Comparison of ENCODE assay signal across 10 mouse cellular contexts in the genomic region with DNA sequence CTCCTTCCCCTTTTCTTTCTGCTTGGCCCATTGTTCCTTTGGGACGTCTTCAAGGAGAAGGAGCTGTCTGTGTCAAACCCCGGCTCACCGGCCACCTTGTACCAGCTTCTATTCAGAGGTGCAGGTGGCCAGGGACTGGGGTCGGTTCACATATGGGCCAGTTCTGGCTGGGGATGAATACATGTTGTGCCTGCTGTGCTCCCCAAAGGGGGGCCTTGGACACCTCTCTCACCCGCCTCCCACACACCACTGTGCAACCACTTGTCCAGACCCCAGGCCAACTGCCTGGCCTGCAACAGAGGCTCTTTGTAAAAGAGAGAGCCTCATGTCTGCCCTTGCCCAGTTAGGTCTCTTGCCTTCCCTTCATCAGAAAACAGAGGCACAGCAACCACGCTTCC.
DNase-seq lines count a peak whose midpoint lies in the region; ATAC-seq and TF ChIP-seq lines count a peak whose summit lies in the region.
"Had no signal": no experiment of that assay in that cellular context is flagged by ENCODE, and none has a peak within 500 bp of the region (broad histone marks: within the 10 kb centered on the region; RNA-seq: fewer than 3 reads in every experiment).

No protein-coding gene starts in this region.

- H3K36me3 ChIP-seq in hindbrain, embryonic 10.5 days, result peaks cover 12% of the 10 kb centered on the region; the same call in 1 of the 2 replicates
- no peaks in the 10 kb centered on the region for H3K36me3 ChIP-seq in hindbrain, embryonic 14.5 days (replicated peaks; ENCODE audit: control insufficient read depth, insufficient read depth)
- peaks cover 67% of the 10 kb centered on the region for H3K36me3 ChIP-seq in lung, embryonic 15.5 days
- H3K36me3 ChIP-seq in intestine, embryonic 15.5 days, result peaks cover 7% of the 10 kb centered on the region
- peaks cover 10% of the 10 kb centered on the region; the same call in 1 of the 2 replicates for H3K36me3 ChIP-seq in stomach, postnatal 0 days (ENCODE audit: control insufficient read depth, insufficient read depth, low read length)
- H3K36me3 ChIP-seq: forebrain, embryonic 10.5 days had no signal

- no peak overlapping the region for H3K4me2 ChIP-seq in hindbrain, embryonic 14.5 days (replicated peaks)
- H3K4me2 ChIP-seq in lung, embryonic 15.5 days, result no peak overlapping the region
- H3K4me2 ChIP-seq in intestine, embryonic 15.5 days (replicated peaks), result no peak overlapping the region
- no peak overlapping the region for H3K4me2 ChIP-seq in stomach, postnatal 0 days (replicated peaks; ENCODE audit: low read depth)
- H3K4me2 ChIP-seq: heart, embryonic 13.5 days had no signal

- 58% methylated on average over 6 of the region's 6 CpGs for WGBS in hindbrain, embryonic 10.5 days
- 75% methylated on average over 6 of the region's 6 CpGs for WGBS in hindbrain, embryonic 14.5 days
- WGBS in lung, embryonic 15.5 days, result 61% methylated on average over 6 of the region's 6 CpGs
- 71% methylated on average over 6 of the region's 6 CpGs for WGBS in intestine, embryonic 15.5 days
- 60% methylated on average over 6 of the region's 6 CpGs for WGBS in stomach, postnatal 0 days

- DNase-seq in hindbrain, embryonic 10.5 days (ENCODE audit: low spot score), result no peak
- no peak for DNase-seq in hindbrain, embryonic 14.5 days (ENCODE audit: low spot score)
- no peak for DNase-seq in lung, adult 18-20 months
- no peak for DNase-seq in stomach, postnatal 0 days (ENCODE audit: low spot score)
- no peak for DNase-seq in adrenal gland, postnatal 25 days

- no peak overlapping the region for H3K4me3 ChIP-seq in hindbrain, embryonic 10.5 days
- no peak overlapping the region for H3K4me3 ChIP-seq in hindbrain, embryonic 14.5 days (replicated peaks; ENCODE audit: low read length)
- H3K4me3 ChIP-seq in lung, embryonic 15.5 days, result no peak overlapping the region
- H3K4me3 ChIP-seq in intestine, embryonic 15.5 days (replicated peaks), result no peak overlapping the region
- no peak overlapping the region for H3K4me3 ChIP-seq in stomach, postnatal 0 days (ENCODE audit: low read depth, low read length)
- H3K4me3 ChIP-seq: forebrain, embryonic 10.5 days; heart, embryonic 13.5 days; megakaryocyte, embryonic 14.5 days had no signal

- no peak for ATAC-seq in hindbrain, embryonic 14.5 days (ENCODE audit: low FRiP score)
- peak; percentile 12; the same call in 1 of the 2 replicates for ATAC-seq in lung, embryonic 15.5 days (ENCODE audit: borderline replicate concordance, extremely low read depth, low FRiP score, low TSS enrichment)
- peak; percentile 58; the same call in 1 of the 2 replicates for ATAC-seq in intestine, embryonic 15.5 days
- ATAC-seq in stomach, postnatal 0 days (ENCODE audit: low FRiP score, low TSS enrichment), result no peak; the same call in 1 of the 2 replicates

- H3K27ac ChIP-seq in hindbrain, embryonic 10.5 days, result peak overlapping the region; percentile 41; the same call in 1 of the 2 replicates
- no peak overlapping the region for H3K27ac ChIP-seq in hindbrain, embryonic 14.5 days
- H3K27ac ChIP-seq in lung, embryonic 15.5 days, result peak overlapping the region; percentile 44
- peak overlapping the region; percentile 75; the same call in 1 of the 2 replicates for H3K27ac ChIP-seq in intestine, embryonic 15.5 days
- H3K27ac ChIP-seq in stomach, postnatal 0 days (replicated peaks), result peak overlapping the region; percentile 56
- H3K27ac ChIP-seq: forebrain, embryonic 10.5 days; heart, embryonic 13.5 days had no signal

- H3K27me3 ChIP-seq in hindbrain, embryonic 10.5 days (ENCODE audit: insufficient read depth, poor library complexity, severe bottlenecking), result no peaks in the 10 kb centered on the region
- no peaks in the 10 kb centered on the region for H3K27me3 ChIP-seq in hindbrain, embryonic 14.5 days (ENCODE audit: control insufficient read depth, insufficient read depth, low read length)
- H3K27me3 ChIP-seq in lung, embryonic 15.5 days, result no peaks in the 10 kb centered on the region
- no peaks in the 10 kb centered on the region for H3K27me3 ChIP-seq in intestine, embryonic 15.5 days (replicated peaks)
- no peaks in the 10 kb centered on the region for H3K27me3 ChIP-seq in stomach, postnatal 0 days (ENCODE audit: control insufficient read depth, insufficient read depth, low read length)
- H3K27me3 ChIP-seq: heart, embryonic 13.5 days had no signal

- no peak overlapping the region for H3K9ac ChIP-seq in hindbrain, embryonic 14.5 days
- no peak overlapping the region for H3K9ac ChIP-seq in lung, embryonic 15.5 days
- no peak overlapping the region for H3K9ac ChIP-seq in intestine, embryonic 15.5 days
- H3K9ac ChIP-seq in stomach, postnatal 0 days (ENCODE audit: low read length), result no peak overlapping the region
- H3K9ac ChIP-seq: heart, embryonic 13.5 days had no signal

- peaks cover 31% of the 10 kb centered on the region for H3K4me1 ChIP-seq in hindbrain, embryonic 10.5 days (replicated peaks)
- peaks cover 8% of the 10 kb centered on the region; the same call in 1 of the 2 replicates for H3K4me1 ChIP-seq in hindbrain, embryonic 14.5 days (replicated peaks; ENCODE audit: control insufficient read depth, insufficient read depth, low read length)
- H3K4me1 ChIP-seq in lung, embryonic 15.5 days, result peaks cover 23% of the 10 kb centered on the region
- peaks cover 14% of the 10 kb centered on the region for H3K4me1 ChIP-seq in intestine, embryonic 15.5 days (replicated peaks)
- H3K4me1 ChIP-seq in stomach, postnatal 0 days (replicated peaks; ENCODE audit: control insufficient read depth, insufficient read depth), result 0 out of 2 replicates have a peak, but pooled peaks cover 4% of the 10 kb centered on the region

- no peak for TF ChIP-seq EP300 in stomach, postnatal 0 days (optimal IDR thresholded peaks at IDR 0.05)

- H3K9me3 ChIP-seq in hindbrain, embryonic 10.5 days, result no peaks in the 10 kb centered on the region
- no peaks in the 10 kb centered on the region for H3K9me3 ChIP-seq in hindbrain, embryonic 14.5 days (ENCODE audit: control insufficient read depth, low read length)
- H3K9me3 ChIP-seq in lung, embryonic 15.5 days, result no peaks in the 10 kb centered on the region
- no peaks in the 10 kb centered on the region for H3K9me3 ChIP-seq in intestine, embryonic 15.5 days
- no peaks in the 10 kb centered on the region for H3K9me3 ChIP-seq in stomach, postnatal 0 days (ENCODE audit: control insufficient read depth, low read length)
- H3K9me3 ChIP-seq: forebrain, embryonic 10.5 days; heart, embryonic 13.5 days; megakaryocyte, embryonic 14.5 days had no signal

- no peak for TF ChIP-seq CTCF in stomach, postnatal 0 days (IDR thresholded peaks at IDR 0.05; ENCODE audit: low read depth)

Comparison
In these comparisons a context has a peak if more than half of its experiments do, and no peak if none do; other contexts are left out.
1. ATAC-seq: peak in lung, embryonic 15.5 days (single experiment) and intestine, embryonic 15.5 days (single experiment); none in hindbrain, embryonic 14.5 days (single experiment) and stomach, postnatal 0 days (single experiment).